Mouse (Mus musculus) midbrain, postnatal 0 days (tissue): ENCODE measurements around the gene Cnot10. TPM values are rescaled to one million over a fixed set of nuclear protein-coding genes. Genes with fewer than 3 reads are reported as not detected.

Experiments used
- ATAC-seq: fragments of 200-750 bp; cut with Nextera tagmentation; 2 replicates; pipeline ENCODE4 v1.8.0; 2017; ENCODE audit warnings: moderate number of reproducible peaks, mild to moderate bottlenecking, moderate TSS enrichment, moderate library complexity; ENCODE audit not compliant: low FRiP score
- DNase-seq: peaks from one replicate; pipeline ENCODE4 v3.0.0-alpha.2; 2015; ENCODE audit warnings: low spot score
- H3K27ac ChIP-seq: fragments of 300-500 bp; sonication (generic); 2 replicates; pipeline ENCODE4 v1.5.1; 2014; ENCODE audit warnings: low read depth, mild to moderate bottlenecking, low read length, mixed read lengths
- H3K27me3 ChIP-seq: fragments of 300-500 bp; sonication (generic); 2 replicates; pipeline ENCODE4 v1.6.1; 2014; ENCODE audit warnings: low read length, control low read depth, mixed read lengths; ENCODE audit not compliant: insufficient read depth
- H3K36me3 ChIP-seq: fragments of 300-500 bp; sonication (generic); 2 replicates; pipeline ENCODE4 v1.6.1; 2014; ENCODE audit warnings: low read length, control low read depth, mixed read lengths; ENCODE audit not compliant: insufficient read depth
- H3K4me1 ChIP-seq: fragments of 300-500 bp; sonication (generic); 2 replicates; pipeline ENCODE4 v1.6.1; 2014; ENCODE audit warnings: mild to moderate bottlenecking, control low read depth, antibody characterized with exemption, low read length, mixed read lengths; ENCODE audit not compliant: insufficient read depth
- H3K4me2 ChIP-seq: fragments of 300-500 bp; sonication (generic); 2 replicates; pipeline ENCODE4 v1.6.1; 2014; ENCODE audit warnings: low read depth, mild to moderate bottlenecking, low read length, mixed read lengths; ENCODE audit not compliant: poor library complexity, severe bottlenecking
- H3K4me3 ChIP-seq: fragments of 300-500 bp; sonication (generic); 2 replicates; pipeline ENCODE4 v1.5.1; 2014; ENCODE audit warnings: low read depth, mild to moderate bottlenecking, low read length, moderate library complexity
- H3K9ac ChIP-seq: fragments of 300-500 bp; sonication (generic); replicated peaks from 2 replicates; pipeline ENCODE4 v1.6.1; 2014; ENCODE audit warnings: mild to moderate bottlenecking, low read length, moderate library complexity, mixed read lengths; ENCODE audit not compliant: poor library complexity, severe bottlenecking
- H3K9me3 ChIP-seq: fragments of 300-500 bp; sonication (generic); 2 replicates; pipeline ENCODE4 v1.6.1; 2016; ENCODE audit warnings: low read length, control low read depth
- CTCF ChIP-seq: IDR thresholded peaks from 2 replicates; pipeline ENCODE4 v1.5.1; 2016; ENCODE audit warnings: antibody characterized with exemption, mild to moderate bottlenecking
- WGBS: fragments of 180-500 bp; shearing (Covaris S2); extraction: QIAGEN DNeasy Blood & Tissue Kit; methylation state at CpG from one replicate; pipeline ENCODE4 v1.1.7; 2014; 5-methylcytosine and 5-hydroxymethylcytosine counted together
- polyA plus RNA-seq: library from polyadenylated mRNA; unstranded; fragments of >200 nt; fragmentation: Nextera tagmentation; extraction: Ambion mirVana; gene quantifications from 2 replicates; pipeline ENCODE4 v1.2.1, GENCODE M21; 2015
- total RNA-seq: library from RNA; depleted of rRNA; stranded (reverse); fragments of >200 nt; gene quantifications from 2 replicates; pipeline ENCODE4 v1.2.3, GENCODE M21; 2014

Gene Cnot10
- total and polyA plus RNA-seq, 2 experiments from 2014 or later = 34.7 to 50.1 TPM

- ATAC-seq = no peak
- DNase-seq = no peak
- Histone ChIP-seq H3K27me3 (no peaks in the 10 kb centered on the region), H3K4me3 (no peak overlapping the region), H3K4me2 (no peak overlapping the region), H3K9me3 (no peaks in the 10 kb centered on the region), H3K27ac (no peak overlapping the region), H3K36me3 (no peaks in the 10 kb centered on the region), H3K9ac (no peak overlapping the region), H3K4me1 (peaks cover 4% of the 10 kb centered on the region; the same call in 1 of the 2 replicates)
- TF ChIP-seq CTCF = no peak
- WGBS = 90% methylated on average over 4 of the region's 4 CpGs
Observed at GRCm38 (mm10) chr9:114636150-114636549, 3.8 kb downstream of the Cnot10 start.

GRCm38 (mm10) chr9:114632331-114632730 is 7.7 kb downstream of the Cnot10 start:
- Histone ChIP-seq H3K27ac (no peak overlapping the region), H3K9ac (no peak overlapping the region), H3K4me1 (no peaks in the 10 kb centered on the region), H3K27me3 (no peaks in the 10 kb centered on the region), H3K36me3 (peaks cover 18% of the 10 kb centered on the region), H3K4me3 (no peak overlapping the region), H3K4me2 (no peak overlapping the region), H3K9me3 (no peaks in the 10 kb centered on the region)
- DNase-seq (no peak), ATAC-seq (no peak)
- TF ChIP-seq CTCF = no peak
- WGBS = 82% methylated on average over 4 of the region's 4 CpGs

- no peaks in the 10 kb centered on the region for H3K9me3 ChIP-seq
- no peak overlapping the region for H3K4me3 ChIP-seq
- H3K4me2 ChIP-seq = no peak overlapping the region
- no peak overlapping the region for H3K9ac ChIP-seq
- TF ChIP-seq CTCF = no peak
- ATAC-seq (no peak), DNase-seq (no peak)
- H3K27ac ChIP-seq = no peak overlapping the region
- H3K27me3 ChIP-seq = no peaks in the 10 kb centered on the region
- peaks cover 62% of the 10 kb centered on the region for H3K36me3 ChIP-seq
- 74% methylated on average over 4 of the region's 4 CpGs for WGBS
- no peaks in the 10 kb centered on the region for H3K4me1 ChIP-seq
Observed at GRCm38 (mm10) chr9:114626726-114627125, 13.3 kb downstream of the Cnot10 start.

GRCm38 (mm10) chr9:114624178-114624577 is 15.8 kb downstream of the Cnot10 start:
- Histone ChIP-seq H3K27ac (no peak overlapping the region), H3K4me1 (no peaks in the 10 kb centered on the region), H3K9ac (no peak overlapping the region), H3K27me3 (no peaks in the 10 kb centered on the region), H3K4me3 (no peak overlapping the region), H3K36me3 (peaks cover 73% of the 10 kb centered on the region), H3K4me2 (no peak overlapping the region), H3K9me3 (no peaks in the 10 kb centered on the region)
- DNase-seq (no peak), ATAC-seq (no peak)
- TF ChIP-seq CTCF = no peak
- WGBS = 95% methylated on average over 6 of the region's 6 CpGs

GRCm38 (mm10) chr9:114621149-114621548 is 18.8 kb downstream of the Cnot10 start:
- Histone ChIP-seq H3K4me3 (no peak overlapping the region), H3K27ac (no peak overlapping the region), H3K4me2 (no peak overlapping the region), H3K27me3 (no peaks in the 10 kb centered on the region), H3K36me3 (peaks cover 58% of the 10 kb centered on the region), H3K9me3 (no peaks in the 10 kb centered on the region), H3K9ac (no peak overlapping the region), H3K4me1 (no peaks in the 10 kb centered on the region)
- 95% methylated on average over 5 of the region's 5 CpGs for WGBS
- ATAC-seq (no peak), DNase-seq (no peak)
- TF ChIP-seq CTCF = no peak

GRCm38 (mm10) chr9:114614176-114614953 is 25.6 kb downstream of the Cnot10 start:
- Histone ChIP-seq H3K4me1 (no peaks in the 10 kb centered on the region), H3K9me3 (no peaks in the 10 kb centered on the region), H3K4me3 (no peak overlapping the region), H3K9ac (no peak overlapping the region), H3K27me3 (no peaks in the 10 kb centered on the region), H3K27ac (no peak overlapping the region), H3K4me2 (no peak overlapping the region), H3K36me3 (peaks cover 43% of the 10 kb centered on the region)
- ATAC-seq (no peak), DNase-seq (peak; percentile 24)
- TF ChIP-seq CTCF = peak; percentile 43
- WGBS = 84% methylated on average over 9 of the region's 9 CpGs
